Mouse (Mus musculus) small intestine, adult 2 months (tissue): ENCODE measurements at regions not wholly inside any gene's neighbourhood (a gene's known extent, or its start where the extent isn't known, plus 50 kb on each side); places are given as distances from the start of the nearest gene placed in this dataset.

Experiments
- CTCF ChIP-seq: fragments of 200-500 bp; IDR thresholded peaks from 2 replicates; pipeline ENCODE4 v1.5.1; 2012; ENCODE audit warnings: low read depth, mild to moderate bottlenecking, control low read depth, inconsistent platforms, low read length, moderate library complexity, mixed read lengths; ENCODE audit not compliant: insufficient replicate concordance, insufficient read length; ENCODE audit errors: extremely low read depth
- POLR2A ChIP-seq: fragments of 200-500 bp; IDR thresholded peaks from 2 replicates; pipeline ENCODE4 v1.6.1; 2012; ENCODE audit warnings: low read depth, mild to moderate bottlenecking, control low read depth, inconsistent platforms, low read length, moderate library complexity

GRCm38 (mm10) chr9:116365016-116365685, 190.0 kb upstream of the Tgfbr2 start:
- TF ChIP-seq CTCF (no peak), POLR2A (no peak)
